Mouse (Mus musculus) heart, postnatal 0 days (tissue): ENCODE data around the gene Arl15.

Source experiments
- CTCF ChIP-seq: IDR thresholded peaks from 2 replicates; pipeline ENCODE4 v1.5.1; 2016; ENCODE audit warnings: antibody characterized with exemption, control low read depth, low read depth
- EP300 ChIP-seq: IDR thresholded peaks from 2 replicates; pipeline ENCODE4 v1.6.1; 2016; ENCODE audit warnings: antibody characterized with exemption, low read depth

GRCm38 (mm10) chr13:113901001-113901545, 106.8 kb downstream of the Arl15 start:
- TF ChIP-seq CTCF (no peak), EP300 (no peak)
